In the genomic region with DNA sequence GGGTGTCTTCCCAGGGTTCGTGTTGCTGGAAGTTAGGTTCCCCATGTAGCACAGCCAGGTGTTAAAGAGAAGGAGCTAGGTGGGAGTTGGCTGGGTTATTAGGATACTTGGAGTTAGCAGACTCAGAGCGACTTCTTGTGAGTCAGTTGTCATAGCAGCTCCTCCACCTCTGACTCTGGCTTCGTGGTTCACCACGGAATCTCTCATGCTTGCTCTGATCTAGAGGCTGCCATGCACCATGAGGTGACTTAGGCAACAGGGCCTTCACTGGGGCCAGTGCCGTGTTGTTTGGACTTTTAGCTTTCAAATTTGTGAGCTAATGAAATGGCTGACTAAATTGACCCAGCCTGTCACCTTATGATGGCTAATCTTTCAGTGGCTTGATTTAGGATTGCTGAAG, we compare ENCODE assay signal across 16 mouse cellular contexts.
"Had no signal": no experiment of that assay in that cellular context is flagged by ENCODE, and none has a peak within 500 bp of the region (broad histone marks: within the 10 kb centered on the region; RNA-seq: fewer than 3 reads in every experiment).

No protein-coding gene starts in this region.

- H3K4me2 ChIP-seq: lung, embryonic 14.5 days; midbrain, embryonic 11.5 days; midbrain, embryonic 13.5 days; midbrain, embryonic 15.5 days; neural tube, embryonic 12.5 days had no signal

- H3K4me1 ChIP-seq: midbrain, embryonic 13.5 days; midbrain, embryonic 15.5 days; neural tube, embryonic 12.5 days had no signal

- DNase-seq: lung, adult 18-20 months; lung, embryonic 14.5 days; lung, postnatal 10 days; retina, postnatal 1 day; right cerebral cortex, adult 18-20 months; right cerebral cortex, postnatal 25 days; right cerebral cortex, postnatal 4 days; spleen, adult 18-20 months; thymus, adult 18-20 months; thymus, postnatal 36 days had no signal

- H3K36me3 ChIP-seq: midbrain, embryonic 13.5 days; midbrain, embryonic 15.5 days; neural tube, embryonic 12.5 days had no signal

- H3K9me3 ChIP-seq: megakaryocyte, embryonic 14.5 days; midbrain, embryonic 13.5 days; midbrain, embryonic 15.5 days; neural tube, embryonic 12.5 days had no signal

- H3K27ac ChIP-seq: macrophage; midbrain, embryonic 13.5 days; midbrain, embryonic 15.5 days; neural tube, embryonic 12.5 days had no signal

- H3K4me3 ChIP-seq: megakaryocyte, embryonic 14.5 days; midbrain, embryonic 13.5 days; midbrain, embryonic 15.5 days; neural tube, embryonic 12.5 days had no signal

- H3K9ac ChIP-seq: lung, embryonic 14.5 days; midbrain, embryonic 13.5 days; midbrain, embryonic 15.5 days; neural tube, embryonic 12.5 days had no signal

- H3K27me3 ChIP-seq: midbrain, embryonic 13.5 days; midbrain, embryonic 15.5 days; neural tube, embryonic 12.5 days had no signal
